Mouse (Mus musculus) C2C12 (cell line): ENCODE measurements at regions not wholly inside any gene's neighbourhood (a gene's known extent, or its start where the extent isn't known, plus 50 kb on each side); places are given as distances from the start of the nearest gene placed in this dataset.

Experiments used
- H3K27me3 ChIP-seq: one replicate; pipeline ENCODE4 v1.6.1; 2011; ENCODE audit not compliant: control insufficient read depth, insufficient read depth, insufficient read length
- H3K36me3 ChIP-seq: one replicate; pipeline ENCODE4 v1.6.1; 2011; ENCODE audit not compliant: control insufficient read depth, insufficient read depth
- H3K4me3 ChIP-seq: one replicate; pipeline ENCODE4 v1.5.1; 2011; ENCODE audit warnings: mild to moderate bottlenecking, control low read depth; ENCODE audit not compliant: poor library complexity, insufficient read depth, severe bottlenecking
- H3K79me2 ChIP-seq: one replicate; pipeline ENCODE4 v1.6.1; 2011; ENCODE audit not compliant: control insufficient read depth, insufficient read depth
- H3K79me3 ChIP-seq: one replicate; pipeline ENCODE4 v1.6.1; 2011; ENCODE audit warnings: low read depth, control low read depth
- H3ac ChIP-seq: one replicate; pipeline ENCODE3; 2011; ENCODE audit warnings: low read depth; ENCODE audit not compliant: control insufficient read depth, insufficient read length
- CEBPB ChIP-seq: IDR thresholded peaks from one replicate; pipeline ENCODE4 v1.6.1; 2011; ENCODE audit warnings: low read depth, mild to moderate bottlenecking, control low read depth, moderate library complexity
- CTCF ChIP-seq: IDR thresholded peaks from one replicate; pipeline ENCODE4 v1.5.1; 2011; ENCODE audit not compliant: control insufficient read depth, insufficient read depth, insufficient read length
- FOSL1 ChIP-seq: IDR thresholded peaks from one replicate; pipeline ENCODE4 v1.8.0; 2011; ENCODE audit warnings: mild to moderate bottlenecking, low read length; ENCODE audit not compliant: poor library complexity, insufficient read depth, severe bottlenecking
- MAX ChIP-seq: IDR thresholded peaks from one replicate; pipeline ENCODE4 v1.6.1; 2011; ENCODE audit warnings: mild to moderate bottlenecking, control low read depth
- MYOD1 ChIP-seq: IDR thresholded peaks from one replicate; pipeline ENCODE4 v1.6.1; 2011; ENCODE audit warnings: low read depth; ENCODE audit not compliant: control insufficient read depth, insufficient read length
- MYOG ChIP-seq: IDR thresholded peaks from one replicate; pipeline ENCODE4 v1.6.1; 2011; ENCODE audit not compliant: control insufficient read depth, insufficient read length; ENCODE audit errors: extremely low read depth
- USF1 ChIP-seq: IDR thresholded peaks from one replicate; pipeline ENCODE4 v1.6.1; 2011; ENCODE audit warnings: low read depth, mild to moderate bottlenecking, control low read depth, moderate library complexity

- no peak overlapping the region for H3ac ChIP-seq
- H3K36me3 ChIP-seq: no peaks in the 10 kb centered on the region
- no peaks in the 10 kb centered on the region for H3K79me2 ChIP-seq
- no peaks in the 10 kb centered on the region for H3K79me3 ChIP-seq
- TF ChIP-seq FOSL1 (no peak), MYOD1 (no peak), MYOG (no peak), CEBPB (no peak), USF1 (no peak), MAX (no peak), CTCF (no peak)
- peaks cover 31% of the 10 kb centered on the region for H3K27me3 ChIP-seq
- H3K4me3 ChIP-seq: no peak overlapping the region
Measured at GRCm38 (mm10) chr2:132472126-132472525, 86.9 kb upstream of the Prokr2 start.

- H3K79me3 ChIP-seq: no peaks in the 10 kb centered on the region
- no peak overlapping the region for H3ac ChIP-seq
- H3K79me2 ChIP-seq: no peaks in the 10 kb centered on the region
- H3K4me3 ChIP-seq: no peak overlapping the region
- H3K36me3 ChIP-seq: no peaks in the 10 kb centered on the region
- TF ChIP-seq MYOD1 (no peak), CTCF (no peak), USF1 (no peak), CEBPB (no peak), FOSL1 (no peak), MYOG (no peak), MAX (no peak)
- peaks cover 16% of the 10 kb centered on the region for H3K27me3 ChIP-seq
Measured at GRCm38 (mm10) chr2:132468957-132469642, 83.9 kb upstream of the Prokr2 start.

- H3K79me3 ChIP-seq: no peaks in the 10 kb centered on the region
- no peak overlapping the region for H3K4me3 ChIP-seq
- no peaks in the 10 kb centered on the region for H3K36me3 ChIP-seq
- no peak for TF ChIP-seq MAX
- no peak for TF ChIP-seq MYOG
- no peak for TF ChIP-seq USF1
- no peak for TF ChIP-seq CEBPB
- TF ChIP-seq FOSL1: no peak
- TF ChIP-seq MYOD1: no peak
- no peak for TF ChIP-seq CTCF
- H3ac ChIP-seq: no peak overlapping the region
- H3K79me2 ChIP-seq: no peaks in the 10 kb centered on the region
- H3K27me3 ChIP-seq: peaks cover 31% of the 10 kb centered on the region
Measured at GRCm38 (mm10) chr2:132455029-132455428, 69.8 kb upstream of the Prokr2 start.

DNA sequence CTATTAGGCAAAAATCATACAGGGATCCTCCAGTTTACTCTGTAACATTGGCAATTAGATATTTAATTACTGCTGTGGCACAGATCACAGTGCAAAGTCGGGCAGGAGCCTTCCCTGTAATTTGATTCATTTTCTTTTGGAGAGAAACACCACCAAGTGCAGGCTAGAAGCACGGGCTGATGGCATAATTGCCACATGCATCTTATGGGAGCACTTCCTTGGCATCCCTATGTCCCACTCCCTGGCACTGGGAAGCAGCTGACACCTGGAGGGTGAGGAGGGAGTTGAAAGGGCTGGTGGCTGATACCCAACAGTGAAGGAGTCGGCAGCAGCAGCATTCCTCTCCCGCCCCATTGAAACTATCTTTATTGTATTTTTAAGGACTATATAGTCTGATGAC, 64.1 kb upstream of the Prokr2 start:
- Histone ChIP-seq H3K79me3 (no peaks in the 10 kb centered on the region), H3K4me3 (no peak overlapping the region)
- no peak for TF ChIP-seq CEBPB
- TF ChIP-seq MYOG: no peak
- no peak for TF ChIP-seq FOSL1
- TF ChIP-seq CTCF: no peak
- TF ChIP-seq MYOD1: no peak
- TF ChIP-seq MAX: no peak
- no peak for TF ChIP-seq USF1

DNA sequence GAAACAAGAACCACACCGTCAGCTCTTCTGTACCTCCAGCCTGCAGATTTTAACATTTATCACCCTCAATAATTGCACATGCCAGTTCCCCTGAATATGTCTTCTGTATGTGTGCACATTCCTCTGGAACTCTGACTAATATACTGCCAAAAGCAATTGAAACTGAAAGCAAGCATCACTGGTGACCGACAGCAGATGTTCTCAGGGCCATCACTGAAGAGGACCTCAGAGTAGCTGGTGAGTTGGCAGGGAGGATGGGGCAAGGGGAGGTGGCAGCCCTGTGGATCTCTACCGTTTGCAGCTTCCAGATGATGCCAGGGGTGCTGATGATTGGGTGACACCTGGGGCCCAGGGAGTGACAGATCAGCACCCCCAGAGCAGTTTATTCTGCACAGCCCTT, 62.6 kb upstream of the Prokr2 start:
- Histone ChIP-seq H3K27me3 (peaks cover 55% of the 10 kb centered on the region), H3K4me3 (no peak overlapping the region), H3K79me3 (no peaks in the 10 kb centered on the region), H3ac (no peak overlapping the region), H3K36me3 (no peaks in the 10 kb centered on the region), H3K79me2 (no peaks in the 10 kb centered on the region)
- no peak for TF ChIP-seq MAX
- TF ChIP-seq USF1: no peak
- TF ChIP-seq FOSL1: no peak
- no peak for TF ChIP-seq CEBPB
- TF ChIP-seq CTCF: no peak
- TF ChIP-seq MYOD1: no peak
- TF ChIP-seq MYOG: no peak

More for the DNA sequence above, 64.1 kb upstream of the Prokr2 start:
- no peak overlapping the region for H3ac ChIP-seq
- H3K36me3 ChIP-seq: no peaks in the 10 kb centered on the region
- peaks cover 58% of the 10 kb centered on the region for H3K27me3 ChIP-seq
- no peaks in the 10 kb centered on the region for H3K79me2 ChIP-seq

- Histone ChIP-seq H3K79me2 (no peaks in the 10 kb centered on the region), H3K27me3 (peaks cover 41% of the 10 kb centered on the region), H3K79me3 (no peaks in the 10 kb centered on the region), H3K36me3 (no peaks in the 10 kb centered on the region), H3ac (no peak overlapping the region), H3K4me3 (no peak overlapping the region)
- TF ChIP-seq MYOD1: no peak
- TF ChIP-seq CTCF: no peak
- no peak for TF ChIP-seq MYOG
- no peak for TF ChIP-seq USF1
- TF ChIP-seq CEBPB: no peak
- TF ChIP-seq FOSL1: no peak
- TF ChIP-seq MAX: no peak
Measured at GRCm38 (mm10) chr2:132446019-132446418, 60.8 kb upstream of the Prokr2 start.
